Mouse (Mus musculus): ENCODE results near the gene Cox8b.

The Cox8b gene

GRCm38 (mm10) chr7:140900220-140900619 is at the start of gene Cox8b:
TSS of gene Cox8b (minus strand) at chr7:140900446.
- DNase-seq, result peak in 1 of 2 experiments; percentile 42

GRCm38 (mm10) chr7:140949255-140949654 is 49.0 kb upstream of the Cox8b start:
- no peak for DNase-seq

GRCm38 (mm10) chr7:140948161-140948560 is 47.9 kb upstream of the Cox8b start:
- DNase-seq, result peak in 1 of 2 experiments; percentile 40

GRCm38 (mm10) chr7:140946980-140947379 is 46.7 kb upstream of the Cox8b start:
- DNase-seq, result peak in 1 of 2 experiments; percentile 70

- DNase-seq, result no peak
Observed at GRCm38 (mm10) chr7:140946311-140946710, 46.1 kb upstream of the Cox8b start.

GRCm38 (mm10) chr7:140945247-140945646 is 45.0 kb upstream of the Cox8b start:
- no peak for DNase-seq

GRCm38 (mm10) chr7:140944236-140944635 is 44.0 kb upstream of the Cox8b start:
- DNase-seq, result no peak

- DNase-seq, result no peak
Observed at GRCm38 (mm10) chr7:140943356-140943755, 43.1 kb upstream of the Cox8b start.

GRCm38 (mm10) chr7:140942811-140943210 is 42.6 kb upstream of the Cox8b start:
- no peak for DNase-seq

GRCm38 (mm10) chr7:140942341-140942740 is 42.1 kb upstream of the Cox8b start:
- no peak for DNase-seq

- peak; percentile 92 for DNase-seq
Observed at GRCm38 (mm10) chr7:140941222-140942051, 41.2 kb upstream of the Cox8b start, which contains the start of gene Pgghg. TSS of gene Pgghg (plus strand) at chr7:140941391.

- peak in 1 of 2 experiments; percentile 68 for DNase-seq
Observed at GRCm38 (mm10) chr7:140939669-140940171, 39.5 kb upstream of the Cox8b start.

GRCm38 (mm10) chr7:140938896-140939295 is 38.6 kb upstream of the Cox8b start:
- no peak for DNase-seq

- DNase-seq, result no peak
Observed at GRCm38 (mm10) chr7:140938436-140938835, 38.2 kb upstream of the Cox8b start.

GRCm38 (mm10) chr7:140927181-140927580 is 26.9 kb upstream of the Cox8b start:
- DNase-seq, result no peak

- no peak for DNase-seq
Observed at GRCm38 (mm10) chr7:140923070-140923775, 23.0 kb upstream of the Cox8b start.

- DNase-seq, result peak in 1 of 2 experiments; percentile 44
Observed at GRCm38 (mm10) chr7:140922398-140923069, 22.3 kb upstream of the Cox8b start.

GRCm38 (mm10) chr7:140921225-140921975 is 21.2 kb upstream of the Cox8b start:
- peak in 1 of 2 experiments; percentile 19 for DNase-seq

- no peak for DNase-seq
Observed at GRCm38 (mm10) chr7:140920418-140921029, 20.3 kb upstream of the Cox8b start, which contains the start of gene Nlrp6. TSS of gene Nlrp6 (plus strand) at chr7:140920902.

GRCm38 (mm10) chr7:140919911-140920310 is 19.7 kb upstream of the Cox8b start:
- DNase-seq, result no peak

GRCm38 (mm10) chr7:140914031-140914690 is 13.9 kb upstream of the Cox8b start:
- no peak for DNase-seq
